Mouse (Mus musculus) layer of hippocampus, adult 11-12 months (tissue): ENCODE measurements around the gene Sh3gl3.

Experiments
- DNase-seq: peaks from one replicate; pipeline ENCODE4 v3.0.0; 2022; ENCODE audit warnings: low spot score

Gene Sh3gl3

GRCm38 (mm10) chr7:82235486-82235885 lies 61.8 kb downstream of the Sh3gl3 start:
- no peak for DNase-seq

- no peak for DNase-seq
These were observed 62.7 kb downstream of the Sh3gl3 start for GRCm38 (mm10) chr7:82236152-82236898.

- no peak for DNase-seq
These were observed 63.2 kb downstream of the Sh3gl3 start for GRCm38 (mm10) chr7:82236899-82237162.

- DNase-seq = no peak
These were observed 67.0 kb downstream of the Sh3gl3 start for GRCm38 (mm10) chr7:82240424-82241240.

GRCm38 (mm10) chr7:82244701-82245100 lies 71.1 kb downstream of the Sh3gl3 start:
- no peak for DNase-seq

GRCm38 (mm10) chr7:82248953-82249695 lies 75.5 kb downstream of the Sh3gl3 start:
- no peak for DNase-seq

- DNase-seq = no peak
These were observed 79.7 kb downstream of the Sh3gl3 start for GRCm38 (mm10) chr7:82253309-82253708.

GRCm38 (mm10) chr7:82256936-82257335 lies 83.3 kb downstream of the Sh3gl3 start:
- no peak for DNase-seq

- no peak for DNase-seq
These were observed 83.9 kb downstream of the Sh3gl3 start for GRCm38 (mm10) chr7:82257530-82257929.

GRCm38 (mm10) chr7:82260210-82260609 lies 86.6 kb downstream of the Sh3gl3 start:
- DNase-seq = peak; percentile 70

- peak; percentile 57 for DNase-seq
These were observed 89.5 kb downstream of the Sh3gl3 start for GRCm38 (mm10) chr7:82263141-82263540.

- DNase-seq = no peak
These were observed 90.5 kb downstream of the Sh3gl3 start for GRCm38 (mm10) chr7:82264119-82264518.

- no peak for DNase-seq
These were observed 91.7 kb downstream of the Sh3gl3 start for GRCm38 (mm10) chr7:82265365-82265764.

- no peak for DNase-seq
These were observed 96.3 kb downstream of the Sh3gl3 start for GRCm38 (mm10) chr7:82269948-82270347.

GRCm38 (mm10) chr7:82271742-82272141 lies 98.1 kb downstream of the Sh3gl3 start:
- DNase-seq = no peak

- peak; percentile 52 for DNase-seq
These were observed 99.2 kb downstream of the Sh3gl3 start for GRCm38 (mm10) chr7:82272875-82273274.

GRCm38 (mm10) chr7:82274011-82274709 lies 100.5 kb downstream of the Sh3gl3 start:
- peak; percentile 56 for DNase-seq

- DNase-seq = no peak
These were observed 101.3 kb downstream of the Sh3gl3 start for GRCm38 (mm10) chr7:82274975-82275374.

- DNase-seq = no peak
These were observed 102.0 kb downstream of the Sh3gl3 start for GRCm38 (mm10) chr7:82275529-82276204.

GRCm38 (mm10) chr7:82282011-82282410 lies 108.4 kb downstream of the Sh3gl3 start:
- DNase-seq = no peak

- DNase-seq = peak; percentile 51
These were observed 108.8 kb downstream of the Sh3gl3 start for GRCm38 (mm10) chr7:82282464-82282863.

- no peak for DNase-seq
These were observed 113.6 kb downstream of the Sh3gl3 start for GRCm38 (mm10) chr7:82287242-82287641.
